Mouse (Mus musculus): ENCODE results near the gene Dnajc4. TPM values are rescaled to one million over a fixed set of nuclear protein-coding genes. Genes with fewer than 3 reads are reported as not detected.

Gene Dnajc4
- total RNA-seq (2023): 29.2 TPM

GRCm38 (mm10) chr19:6992011-6992858 is at the start of gene Dnajc4:
Dnajc4 (minus strand) TSS chr19:6992572.

GRCm38 (mm10) chr19:7039841-7040636 is 47.7 kb upstream of the Dnajc4 start, which contains the start of gene Stip1:
Stip1 (minus strand) TSS chr19:7039967.

GRCm38 (mm10) chr19:7019191-7019590 is 26.8 kb upstream of the Dnajc4 start, which contains the start of gene Fermt3:
Fermt3 (minus strand) TSS chr19:7019469.

GRCm38 (mm10) chr19:6996006-6996405 is 3.6 kb upstream of the Dnajc4 start, which contains the start of the genes Nudt22 and Trpt1:
Nudt22 (minus strand) TSS chr19:6996117.
Trpt1 (plus strand) TSS chr19:6996131.

GRCm38 (mm10) chr19:6987061-6987903 is 5.1 kb downstream of the Dnajc4 start, which contains the start of gene Vegfb:
Vegfb (minus strand) TSS chr19:6987651.

GRCm38 (mm10) chr19:6980381-6981093 is 11.8 kb downstream of the Dnajc4 start, which contains the start of gene Fkbp2:
Fkbp2 (minus strand) TSS chr19:6980501.

GRCm38 (mm10) chr19:6975537-6976521 is 16.5 kb downstream of the Dnajc4 start, which contains the start of gene Plcb3:
Plcb3 (minus strand) TSS chr19:6976470.

GRCm38 (mm10) chr19:6974211-6975205 is 17.9 kb downstream of the Dnajc4 start, which contains the start of gene Ppp1r14b:
Ppp1r14b (plus strand) TSS chr19:6974968.

GRCm38 (mm10) chr19:6942249-6942691 is 50.1 kb downstream of the Dnajc4 start, which contains the start of gene Gpr137:
Gpr137 (minus strand) TSS chr19:6942480.

GRCm38 (mm10) chr19:6941372-6942248 is 50.8 kb downstream of the Dnajc4 start, which contains the start of gene Bad:
Bad (plus strand) TSS chr19:6941861.

Other genes starting within 250 kb of the Dnajc4 start
- 28.9 TPM for gene Rps6ka4, start 151.9 kb downstream of the Dnajc4 start, total RNA-seq (2023)
- gene Ccdc88b, start 134.4 kb downstream of the Dnajc4 start, total RNA-seq (2023): 98.6 TPM
- gene Trmt112, start 82.9 kb downstream of the Dnajc4 start, total RNA-seq (2023): 122 TPM
- gene Prdx5, start 82.5 kb downstream of the Dnajc4 start, total RNA-seq (2023): 72.4 TPM
- 32.5 TPM for gene Esrra, start 70.8 kb downstream of the Dnajc4 start, total RNA-seq (2023)
- gene Catsperz, start 67.2 kb downstream of the Dnajc4 start, total RNA-seq (2023): not detected
- not detected for gene Kcnk4, start 58.1 kb downstream of the Dnajc4 start, total RNA-seq (2023)
- gene Bad, start 50.7 kb downstream of the Dnajc4 start, total RNA-seq (2023): 8.7 TPM
- gene Gpr137, start 50.1 kb downstream of the Dnajc4 start, total RNA-seq (2023): 9.8 TPM
- gene Ppp1r14b, start 17.6 kb downstream of the Dnajc4 start, total RNA-seq (2023): 128 TPM
- 9.6 TPM for gene Plcb3, start 16.1 kb downstream of the Dnajc4 start, total RNA-seq (2023)
- 20.2 TPM for gene Fkbp2, start 12.1 kb downstream of the Dnajc4 start, total RNA-seq (2023)
- 8.7 TPM for gene Vegfb, start 4.9 kb downstream of the Dnajc4 start, total RNA-seq (2023)
- gene Nudt22, start 3.5 kb upstream of the Dnajc4 start, total RNA-seq (2023): 5.4 TPM
- 3.8 TPM for gene Trpt1, start 3.6 kb upstream of the Dnajc4 start, total RNA-seq (2023)
- 189 TPM for gene Fermt3, start 26.9 kb upstream of the Dnajc4 start, total RNA-seq (2023)
- gene Stip1, start 47.4 kb upstream of the Dnajc4 start, total RNA-seq (2023): 103 TPM
- gene Macrod1, start 64.2 kb upstream of the Dnajc4 start, total RNA-seq (2023): 15.5 TPM
- 0.30 TPM for gene Flrt1, start 113.2 kb upstream of the Dnajc4 start, total RNA-seq (2023)
- gene Otub1, start 213.7 kb upstream of the Dnajc4 start, total RNA-seq (2023): 102 TPM
- gene Cox8a, start 225.0 kb upstream of the Dnajc4 start, total RNA-seq (2023): 246 TPM
- gene Naa40, start 248.6 kb upstream of the Dnajc4 start, total RNA-seq (2023): 32.5 TPM

Measured in CD4-positive naive resting alpha-beta T cell, adult 57 days (primary cell).